Mouse (Mus musculus) thymus, adult 2 months (tissue): ENCODE data around the gene Car6.

Source experiments
- CTCF ChIP-seq: fragments of 200-500 bp; IDR thresholded peaks from 2 replicates; pipeline ENCODE4 v1.5.1; 2012; ENCODE audit warnings: mild to moderate bottlenecking, control low read depth, low read length, moderate library complexity, borderline replicate concordance; ENCODE audit not compliant: control insufficient read depth, poor library complexity, insufficient read depth; ENCODE audit errors: extremely low read depth
- POLR2A ChIP-seq: fragments of 200-500 bp; IDR thresholded peaks from 2 replicates; pipeline ENCODE4 v1.6.1; 2012; ENCODE audit warnings: mild to moderate bottlenecking, low read length, control low read depth, moderate library complexity; ENCODE audit not compliant: control insufficient read depth, poor library complexity, insufficient read depth; ENCODE audit errors: extremely low read depth

GRCm38 (mm10) chr4:150174027-150174426 is 27.1 kb downstream of the Car6 start:
- TF ChIP-seq CTCF (no peak), POLR2A (no peak)
